Mouse (Mus musculus) forebrain, embryonic 11.5 days (tissue): Measurements from ENCODE around the gene B3galt2. TPM values are rescaled to one million over a fixed set of nuclear protein-coding genes. Genes with fewer than 3 reads are reported as not detected.
A peak's percentile ranks its signal among the peaks of the same experiment; 100 is the strongest.

Source experiments
- ATAC-seq: fragments of 200-750 bp; cut with Nextera tagmentation; replicated peaks from 2 replicates; pipeline ENCODE4 v1.8.0; 2017; ENCODE audit warnings: moderate TSS enrichment; ENCODE audit not compliant: low FRiP score
- DNase-seq: peaks from one replicate; pipeline ENCODE4 v3.0.0-alpha.2; 2017; ENCODE audit warnings: low spot score
- H3K27ac ChIP-seq: fragments of 300-500 bp; sonication (generic); 2 replicates; pipeline ENCODE4 v1.5.1; 2014; ENCODE audit warnings: low read depth, low read length
- H3K27me3 ChIP-seq: fragments of 300-500 bp; sonication (generic); 2 replicates; pipeline ENCODE4 v1.6.1; 2014; ENCODE audit warnings: mild to moderate bottlenecking, low read length, mixed read lengths; ENCODE audit not compliant: control insufficient read depth, insufficient read depth
- H3K36me3 ChIP-seq: fragments of 300-500 bp; sonication (generic); 2 replicates; pipeline ENCODE4 v1.6.1; 2014; ENCODE audit warnings: mild to moderate bottlenecking, low read length, moderate library complexity, mixed read lengths; ENCODE audit not compliant: control insufficient read depth, insufficient read depth
- H3K4me1 ChIP-seq: fragments of 300-500 bp; sonication (generic); replicated peaks from 2 replicates; pipeline ENCODE4 v1.6.1; 2014; ENCODE audit warnings: low read length, mixed read lengths; ENCODE audit not compliant: control insufficient read depth, insufficient read depth
- H3K4me2 ChIP-seq: fragments of 300-500 bp; sonication (generic); 2 replicates; pipeline ENCODE4 v1.6.1; 2014; ENCODE audit warnings: low read depth, mild to moderate bottlenecking, low read length, moderate library complexity, mixed read lengths; ENCODE audit not compliant: severe bottlenecking
- H3K4me3 ChIP-seq: fragments of 300-500 bp; sonication (generic); 2 replicates; pipeline ENCODE4 v1.5.1; 2014; ENCODE audit warnings: low read depth, low read length
- H3K9ac ChIP-seq: fragments of 300-500 bp; sonication (generic); 2 replicates; pipeline ENCODE4 v1.6.1; 2014; ENCODE audit warnings: low read length
- H3K9me3 ChIP-seq: fragments of 300-500 bp; sonication (generic); 2 replicates; pipeline ENCODE4 v1.6.1; 2016; ENCODE audit warnings: low read length, mixed read lengths; ENCODE audit not compliant: control insufficient read depth
- WGBS: fragments of 180-500 bp; shearing (Covaris S2); extraction: QIAGEN DNeasy Blood & Tissue Kit; methylation state at CpG from one replicate; pipeline ENCODE4 v1.1.7; 2014; 5-methylcytosine and 5-hydroxymethylcytosine counted together
- polyA plus RNA-seq: library from polyadenylated mRNA; unstranded; fragments of >200 nt; fragmentation: Nextera tagmentation; extraction: Ambion mirVana; gene quantifications from 2 replicates; pipeline ENCODE4 v1.2.1, GENCODE M21; 2014

Gene B3galt2
- polyA plus RNA-seq, 1 experiment from 2014 or later: 1.6 TPM

GRCm38 (mm10) chr1:143681108-143681507, 40.6 kb downstream of the B3galt2 start:
- DNase-seq (no peak), ATAC-seq (no peak)
- Histone ChIP-seq H3K4me2 (no peak overlapping the region), H3K27ac (no peak overlapping the region), H3K9me3 (no peaks in the 10 kb centered on the region), H3K9ac (no peak overlapping the region), H3K36me3 (peaks cover 9% of the 10 kb centered on the region), H3K4me3 (no peak overlapping the region), H3K27me3 (no peaks in the 10 kb centered on the region), H3K4me1 (no peaks in the 10 kb centered on the region)
- whole genome bisulfite sequencing: 96% methylated on average over 5 of the region's 5 CpGs

GRCm38 (mm10) chr1:143684849-143685248, 44.4 kb downstream of the B3galt2 start:
- Histone ChIP-seq H3K9me3 (no peaks in the 10 kb centered on the region), H3K36me3 (peaks cover 2% of the 10 kb centered on the region), H3K27ac (no peak overlapping the region), H3K4me1 (no peaks in the 10 kb centered on the region), H3K9ac (no peak overlapping the region), H3K4me3 (no peak overlapping the region), H3K27me3 (no peaks in the 10 kb centered on the region), H3K4me2 (no peak overlapping the region)
- DNase-seq (no peak), ATAC-seq (no peak)
- 86% methylated on average over 3 of the region's 3 CpGs for WGBS

DNA sequence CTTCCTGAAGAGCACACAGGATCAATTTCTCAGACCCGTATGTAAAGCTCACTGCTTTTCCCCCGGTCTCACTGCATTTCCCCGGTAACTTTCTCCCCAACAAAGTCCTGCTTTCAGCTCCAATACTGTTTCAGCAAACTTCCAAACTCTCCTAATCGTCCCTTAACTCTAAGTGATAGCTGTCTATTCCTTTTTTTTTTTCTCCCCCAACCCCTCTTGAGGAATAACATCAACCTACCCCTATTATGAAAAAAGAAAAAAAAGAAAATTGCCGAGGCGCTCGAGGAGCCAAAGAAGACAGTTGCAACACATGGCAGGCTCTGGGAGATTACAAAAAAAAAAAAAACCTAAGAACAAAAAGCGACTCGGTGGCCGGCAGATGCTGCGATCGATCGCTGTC, 61.3 kb downstream of the B3galt2 start:
- Histone ChIP-seq H3K9me3 (no peaks in the 10 kb centered on the region), H3K36me3 (no peaks in the 10 kb centered on the region), H3K27ac (peak overlapping the region; percentile 77; the same call in 1 of the 2 replicates), H3K4me2 (peak overlapping the region; percentile 75), H3K27me3 (no peaks in the 10 kb centered on the region), H3K4me1 (peaks cover 2% of the 10 kb centered on the region; the same call in 1 of the 2 replicates), H3K9ac (peak overlapping the region; percentile 90), H3K4me3 (peak overlapping the region; percentile 71)
- DNase-seq (no peak), ATAC-seq (no peak)
- under 1% methylated on average over 13 of the region's 13 CpGs for WGBS

GRCm38 (mm10) chr1:143702141-143702740, 61.8 kb downstream of the B3galt2 start:
- Histone ChIP-seq H3K4me3 (peak overlapping the region; percentile 71), H3K4me2 (peak overlapping the region; percentile 75), H3K27me3 (no peaks in the 10 kb centered on the region), H3K4me1 (peaks cover 2% of the 10 kb centered on the region; the same call in 1 of the 2 replicates), H3K9me3 (no peaks in the 10 kb centered on the region), H3K9ac (peak overlapping the region; percentile 90), H3K36me3 (no peaks in the 10 kb centered on the region), H3K27ac (peak overlapping the region; percentile 77)
- ATAC-seq: peak; percentile 56
- WGBS: under 1% methylated on average over 46 of the region's 48 CpGs
- DNase-seq: peak; percentile 73

GRCm38 (mm10) chr1:143702741-143703262, 62.3 kb downstream of the B3galt2 start, which contains the start of gene Cdc73:
Cdc73 (minus strand) TSS chr1:143702893.
- H3K27me3 ChIP-seq: no peaks in the 10 kb centered on the region

More at GRCm38 (mm10) chr1:143702741-143703262, 62.3 kb downstream of the B3galt2 start, which contains the start of gene Cdc73:
- DNase-seq (peak; percentile 96), ATAC-seq (peak; percentile 98)
- H3K4me1 ChIP-seq: peaks cover 2% of the 10 kb centered on the region; the same call in 1 of the 2 replicates
- WGBS: under 1% methylated on average over 66 of the region's 74 CpGs
- no peaks in the 10 kb centered on the region for H3K9me3 ChIP-seq
- peak within 1 kb of the TSS; percentile 71 for H3K4me3 ChIP-seq
- peak within 1 kb of the TSS; percentile 77 for H3K27ac ChIP-seq
- peak within 1 kb of the TSS; percentile 90 for H3K9ac ChIP-seq
- no peaks in the 10 kb centered on the region for H3K36me3 ChIP-seq
- H3K4me2 ChIP-seq: peak within 1 kb of the TSS; percentile 75

Other genes with a start within 250 kb of the B3galt2 start
- gene Cdc73, start 62.2 kb downstream of the B3galt2 start, polyA plus RNA-seq: 30.1 and 31.5 TPM in 2 replicates
- gene Glrx2, start 75.7 kb downstream of the B3galt2 start, polyA plus RNA-seq: 90.9 and 99.5 TPM in 2 replicates
- 42.4 and 50.1 TPM in 2 replicates for gene Trove2, start 136.4 kb downstream of the B3galt2 start, polyA plus RNA-seq
- gene Uchl5, start 136.6 kb downstream of the B3galt2 start, polyA plus RNA-seq: 79.6 and 87.8 TPM in 2 replicates